Mouse (Mus musculus): Measurements from ENCODE around the gene Gm21970.

GRCm38 (mm10) chr16:91353638-91354037 lies 37.9 kb upstream of the Gm21970 start:
- TF ChIP-seq CTCF (IDR thresholded peaks at IDR 0.05; ENCODE audit: extremely low read depth, insufficient read depth, insufficient read length, insufficient replicate concordance) (no peak), POLR2A (IDR thresholded peaks at IDR 0.05; ENCODE audit: low read depth, low read length) (no peak)
